Mouse (Mus musculus) liver, embryonic 11.5 days (tissue): ENCODE results near the gene Fry. TPM values are rescaled to one million over a fixed set of nuclear protein-coding genes. Genes with fewer than 3 reads are reported as not detected.

Experiments used
- ATAC-seq: fragments of 200-750 bp; cut with Nextera tagmentation; replicated peaks from 2 replicates; pipeline ENCODE4 v1.8.0; 2017; ENCODE audit warnings: moderate number of reproducible peaks, mild to moderate bottlenecking, moderate TSS enrichment, moderate library complexity; ENCODE audit not compliant: low FRiP score
- DNase-seq: peaks from one replicate; pipeline ENCODE4 v3.0.0-alpha.2; 2017; ENCODE audit warnings: low spot score
- H3K27ac ChIP-seq: fragments of 300-500 bp; sonication (generic); 2 replicates; pipeline ENCODE4 v1.5.1; 2014; ENCODE audit warnings: mild to moderate bottlenecking, low read depth, low read length, control low read depth
- H3K27me3 ChIP-seq: fragments of 300-500 bp; sonication (generic); replicated peaks from 2 replicates; pipeline ENCODE4 v1.6.1; 2014; ENCODE audit warnings: low read length, mixed read lengths; ENCODE audit not compliant: control insufficient read depth, insufficient read depth
- H3K36me3 ChIP-seq: fragments of 300-500 bp; sonication (generic); 2 replicates; pipeline ENCODE4 v1.6.1; 2014; ENCODE audit warnings: mild to moderate bottlenecking, low read length, moderate library complexity, mixed read lengths; ENCODE audit not compliant: control insufficient read depth, insufficient read depth
- H3K4me1 ChIP-seq: fragments of 300-500 bp; sonication (generic); replicated peaks from 2 replicates; pipeline ENCODE4 v1.6.1; 2014; ENCODE audit warnings: low read length, mixed read lengths; ENCODE audit not compliant: control insufficient read depth, insufficient read depth
- H3K4me2 ChIP-seq: fragments of 300-500 bp; sonication (generic); 2 replicates; pipeline ENCODE4 v1.6.1; 2014; ENCODE audit warnings: mild to moderate bottlenecking, control low read depth, moderate library complexity
- H3K4me3 ChIP-seq: fragments of 300-500 bp; sonication (generic); 2 replicates; pipeline ENCODE4 v1.5.1; 2014; ENCODE audit warnings: low read depth, low read length, control low read depth
- H3K9ac ChIP-seq: fragments of 300-500 bp; sonication (generic); 2 replicates; pipeline ENCODE4 v1.6.1; 2014; ENCODE audit warnings: low read depth, low read length, control low read depth
- H3K9me3 ChIP-seq: fragments of 300-500 bp; sonication (generic); 2 replicates; pipeline ENCODE4 v1.6.1; 2016; ENCODE audit warnings: low read length, inconsistent platforms, mixed read lengths; ENCODE audit not compliant: control insufficient read depth
- WGBS: fragments of 180-500 bp; shearing (Covaris S2); extraction: QIAGEN DNeasy Blood & Tissue Kit; methylation state at CpG from one replicate; pipeline ENCODE4 v1.1.7; 2014; 5-methylcytosine and 5-hydroxymethylcytosine counted together
- polyA plus RNA-seq: library from polyadenylated mRNA; unstranded; fragments of >200 nt; fragmentation: Nextera tagmentation; extraction: Ambion mirVana; gene quantifications from 2 replicates; pipeline ENCODE4 v1.2.1, GENCODE M21; 2014

Fry gene
- polyA plus RNA-seq, 1 experiment from 2014 or later, result 5.5 TPM

- H3K36me3 ChIP-seq, result peaks cover 4% of the 10 kb centered on the region
- H3K9me3 ChIP-seq, result peaks cover 7% of the 10 kb centered on the region
- H3K27me3 ChIP-seq, result no peaks in the 10 kb centered on the region
- WGBS, result 79% methylated on average over 9 of the region's 9 CpGs
- DNase-seq (no peak), ATAC-seq (no peak)
- no peak overlapping the region for H3K9ac ChIP-seq
- H3K4me2 ChIP-seq, result no peak overlapping the region
- no peak overlapping the region for H3K4me3 ChIP-seq
- H3K4me1 ChIP-seq, result no peaks in the 10 kb centered on the region
- H3K27ac ChIP-seq, result no peak overlapping the region
These were observed 333.0 kb downstream of the Fry start for GRCm38 (mm10) chr5:150451281-150452003.

DNA sequence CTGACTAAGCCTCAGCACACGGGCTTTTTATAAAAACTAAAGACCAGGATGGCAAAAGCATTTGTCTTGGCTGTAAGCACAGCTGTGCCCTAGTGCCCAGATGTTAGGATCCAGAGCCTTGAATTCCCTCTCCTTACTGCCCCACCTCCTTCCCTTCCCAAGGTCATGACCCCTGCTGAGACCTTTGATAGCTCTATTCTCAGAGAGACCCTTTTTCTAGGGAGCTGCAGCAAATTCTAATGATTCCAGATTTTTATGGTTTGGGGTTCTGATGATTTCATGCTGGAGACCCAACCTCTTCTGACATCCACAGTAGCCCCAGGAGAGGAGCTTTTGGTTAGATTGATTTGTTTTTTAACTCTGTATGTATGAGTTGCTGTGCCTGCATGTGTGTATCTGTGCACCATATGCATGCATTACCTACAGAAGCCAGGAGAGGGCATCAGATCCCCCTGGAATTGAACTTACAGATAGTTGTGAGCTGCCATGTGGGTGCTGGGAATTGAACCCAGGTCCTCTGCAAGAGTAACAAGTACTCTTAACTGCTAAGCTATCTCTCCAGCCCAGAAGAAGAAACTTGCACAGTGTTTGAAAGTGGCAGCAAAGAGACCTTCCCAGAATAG, 333.7 kb downstream of the Fry start:
- H3K4me1 ChIP-seq, result no peaks in the 10 kb centered on the region
- WGBS, result 58% methylated on average over 1 of the region's 1 CpGs
- peaks cover 7% of the 10 kb centered on the region for H3K9me3 ChIP-seq
- no peak overlapping the region for H3K27ac ChIP-seq
- no peak for ATAC-seq
- DNase-seq, result no peak
- no peak overlapping the region for H3K4me2 ChIP-seq
- no peak overlapping the region for H3K9ac ChIP-seq
- no peak overlapping the region for H3K4me3 ChIP-seq
- no peaks in the 10 kb centered on the region for H3K27me3 ChIP-seq
- H3K36me3 ChIP-seq, result peaks cover 4% of the 10 kb centered on the region

GRCm38 (mm10) chr5:150452671-150453070, 334.2 kb downstream of the Fry start:
- H3K9me3 ChIP-seq, result peaks cover 7% of the 10 kb centered on the region
- H3K9ac ChIP-seq, result no peak overlapping the region
- no peak overlapping the region for H3K4me2 ChIP-seq
- no peak overlapping the region for H3K27ac ChIP-seq
- no peak overlapping the region for H3K4me3 ChIP-seq
- DNase-seq (no peak), ATAC-seq (no peak)
- H3K36me3 ChIP-seq, result peaks cover 4% of the 10 kb centered on the region
- no peaks in the 10 kb centered on the region for H3K27me3 ChIP-seq
- no peaks in the 10 kb centered on the region for H3K4me1 ChIP-seq

DNA sequence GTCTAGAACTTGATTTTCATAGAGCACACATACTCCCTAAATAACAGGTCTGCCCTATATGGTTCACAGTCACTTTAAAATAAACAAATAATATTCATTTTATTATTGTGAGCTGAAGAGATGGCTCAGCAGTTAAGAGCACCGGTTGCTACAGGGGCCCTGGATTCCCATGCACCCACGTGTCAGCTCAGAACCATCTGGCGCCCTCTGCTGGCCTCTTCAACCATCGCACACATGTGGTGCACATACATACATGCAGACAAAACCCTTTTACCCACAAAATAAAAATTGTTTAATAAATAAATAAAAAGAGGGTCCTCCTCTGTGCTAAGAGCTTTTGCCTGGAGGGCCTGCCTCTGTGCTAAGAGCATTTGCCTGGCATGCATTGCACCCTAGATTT, 335.0 kb downstream of the Fry start:
- no peak overlapping the region for H3K4me3 ChIP-seq
- no peaks in the 10 kb centered on the region for H3K27me3 ChIP-seq
- H3K4me1 ChIP-seq, result no peaks in the 10 kb centered on the region
- H3K9ac ChIP-seq, result no peak overlapping the region
- ATAC-seq, result no peak
- 82% methylated on average over 4 of the region's 4 CpGs for WGBS
- DNase-seq, result no peak
- H3K4me2 ChIP-seq, result no peak overlapping the region
- H3K36me3 ChIP-seq, result peaks cover 4% of the 10 kb centered on the region
- H3K9me3 ChIP-seq, result peaks cover 7% of the 10 kb centered on the region
- no peak overlapping the region for H3K27ac ChIP-seq

DNA sequence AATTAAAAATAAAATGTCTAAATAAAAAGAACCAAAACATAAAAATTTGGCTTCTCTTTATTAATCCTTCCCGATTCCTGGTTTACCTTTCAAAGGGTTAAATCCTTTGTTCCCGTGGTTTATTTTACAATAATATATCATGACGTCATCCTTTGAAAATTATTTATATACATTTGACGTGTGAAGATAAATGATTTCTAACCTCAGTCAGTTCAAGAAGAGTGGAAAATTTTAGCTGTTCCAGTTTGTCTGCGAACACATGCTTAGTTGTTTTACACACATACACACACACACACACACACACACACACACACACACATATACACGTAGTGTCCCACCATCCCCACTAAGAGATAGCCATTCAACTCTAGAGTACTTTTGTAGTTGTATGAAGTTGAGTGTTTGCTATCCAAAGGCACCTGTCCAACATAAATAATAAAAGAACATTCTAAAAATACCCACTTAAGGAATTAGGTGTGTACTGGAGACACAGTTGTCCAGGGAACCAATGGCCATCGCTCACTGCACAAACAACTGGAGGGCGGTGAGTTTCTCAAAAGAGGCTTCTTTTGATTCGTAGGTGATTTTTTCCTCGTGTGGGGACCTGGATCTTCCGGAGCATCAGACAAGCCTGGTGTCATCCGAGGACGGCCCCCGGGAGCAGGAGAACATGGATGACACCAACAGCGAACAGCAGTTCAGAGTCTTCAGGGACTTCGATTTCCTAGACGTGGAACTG, 338.9 kb downstream of the Fry start:
- no peaks in the 10 kb centered on the region for H3K27me3 ChIP-seq
- no peak overlapping the region for H3K27ac ChIP-seq
- ATAC-seq, result no peak
- no peak overlapping the region for H3K9ac ChIP-seq
- no peaks in the 10 kb centered on the region for H3K4me1 ChIP-seq
- peaks cover 4% of the 10 kb centered on the region for H3K36me3 ChIP-seq
- H3K4me3 ChIP-seq, result no peak overlapping the region
- H3K9me3 ChIP-seq, result peaks cover 6% of the 10 kb centered on the region
- no peak overlapping the region for H3K4me2 ChIP-seq
- WGBS, result 84% methylated on average over 17 of the region's 17 CpGs
- DNase-seq, result no peak

DNA sequence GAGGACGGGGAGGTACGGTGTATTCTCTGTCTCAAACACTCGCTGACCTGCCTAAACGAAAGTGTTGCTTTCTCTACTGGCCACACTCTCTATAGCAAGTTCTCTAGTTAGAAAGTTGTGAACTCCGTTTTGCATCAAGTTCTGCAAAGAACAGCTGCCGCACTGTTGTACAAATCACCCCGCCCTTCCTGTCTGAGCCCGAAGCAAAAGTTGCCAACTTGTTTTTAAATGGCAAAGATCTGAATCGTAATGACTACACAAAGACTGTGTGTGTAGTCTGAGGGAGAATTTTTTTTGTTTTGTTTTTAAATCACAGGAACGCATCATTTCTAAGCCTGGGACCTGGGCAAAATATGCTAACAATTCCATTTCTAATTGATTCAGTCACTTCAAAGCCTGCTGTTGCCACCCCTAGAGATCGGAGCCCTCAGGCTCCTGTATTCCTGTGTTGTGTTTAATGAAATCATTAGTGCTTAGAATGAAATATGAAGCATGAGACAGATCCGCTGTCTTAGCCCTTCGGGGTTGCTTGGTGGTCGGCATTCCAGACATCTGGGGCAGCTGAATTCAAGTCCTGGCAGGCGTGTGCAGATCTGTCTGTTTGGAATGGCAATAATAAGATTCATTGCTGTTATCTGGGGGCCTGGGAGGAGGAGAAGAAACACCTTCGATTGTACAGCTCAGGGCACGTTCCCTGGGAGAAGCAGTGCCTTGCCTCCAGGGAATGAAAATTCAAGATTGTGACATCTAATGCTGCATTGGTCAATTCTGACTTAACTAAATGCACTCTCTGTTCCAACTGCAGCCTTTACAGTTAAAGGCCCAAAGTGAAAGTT, 339.7 kb downstream of the Fry start:
- no peak for ATAC-seq
- H3K4me1 ChIP-seq, result no peaks in the 10 kb centered on the region
- no peak overlapping the region for H3K9ac ChIP-seq
- H3K36me3 ChIP-seq, result peaks cover 4% of the 10 kb centered on the region
- no peak for DNase-seq
- peaks cover 3% of the 10 kb centered on the region; the same call in 1 of the 2 replicates for H3K9me3 ChIP-seq
- no peak overlapping the region for H3K4me2 ChIP-seq
- H3K27ac ChIP-seq, result no peak overlapping the region
- 70% methylated on average over 17 of the region's 17 CpGs for WGBS
- no peaks in the 10 kb centered on the region for H3K27me3 ChIP-seq
- H3K4me3 ChIP-seq, result no peak overlapping the region

GRCm38 (mm10) chr5:150459801-150460200, 341.4 kb downstream of the Fry start:
- Histone ChIP-seq H3K27ac (no peak overlapping the region), H3K4me1 (no peaks in the 10 kb centered on the region), H3K9ac (no peak overlapping the region), H3K36me3 (peaks cover 2% of the 10 kb centered on the region), H3K4me2 (no peak overlapping the region), H3K27me3 (no peaks in the 10 kb centered on the region), H3K4me3 (no peak overlapping the region), H3K9me3 (no peaks in the 10 kb centered on the region)
- ATAC-seq, result no peak
- DNase-seq, result no peak
- WGBS, result 79% methylated on average over 4 of the region's 4 CpGs

DNA sequence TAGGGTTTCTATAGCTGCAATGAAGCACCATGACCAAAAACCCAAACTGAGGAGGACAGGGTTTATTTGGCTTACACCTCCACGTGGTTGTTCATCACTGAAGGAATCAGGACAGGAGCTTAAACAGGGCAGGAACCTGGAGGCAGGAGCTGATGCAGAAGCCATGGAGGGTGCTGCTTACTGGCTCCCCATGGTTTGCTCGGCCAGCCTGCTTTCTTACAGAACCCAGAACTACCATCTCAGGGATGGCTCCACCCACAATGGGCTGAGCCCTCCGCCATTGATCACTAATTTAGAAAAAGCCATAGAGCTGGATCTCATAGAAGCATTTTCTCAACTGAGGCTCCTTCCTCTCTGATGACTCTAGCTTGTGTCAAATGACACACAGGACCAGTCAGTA, 346.3 kb downstream of the Fry start:
- Histone ChIP-seq H3K9ac (no peak overlapping the region), H3K4me3 (no peak overlapping the region), H3K27ac (no peak overlapping the region), H3K4me2 (no peak overlapping the region), H3K36me3 (no peaks in the 10 kb centered on the region), H3K9me3 (no peaks in the 10 kb centered on the region), H3K4me1 (peaks cover 6% of the 10 kb centered on the region), H3K27me3 (no peaks in the 10 kb centered on the region)
- ATAC-seq (no peak), DNase-seq (no peak)
- WGBS, result 58% methylated on average over 3 of the region's 3 CpGs
